Mouse (Mus musculus) adrenal gland, adult (tissue): ENCODE data around the gene Nmt1.

Experiments
- DNase-seq, 2 experiments: peaks; one replicate each; pipeline ENCODE4 v3.0.0; 2022 to 2023; ENCODE audit warnings: low spot score in 1 of 2; ENCODE audit not compliant: inconsistent age in 2 of 2

Nmt1 gene

GRCm38 (mm10) chr11:103076010-103076409 is 48.0 kb downstream of the Nmt1 start:
- no peak for DNase-seq

- no peak for DNase-seq
Measured at GRCm38 (mm10) chr11:103076581-103076980, 48.6 kb downstream of the Nmt1 start.

- DNase-seq: no peak
Measured at GRCm38 (mm10) chr11:103078131-103078530, 50.1 kb downstream of the Nmt1 start.

- DNase-seq: no peak
Measured at GRCm38 (mm10) chr11:103080323-103081091, 52.5 kb downstream of the Nmt1 start.

- no peak for DNase-seq
Measured at GRCm38 (mm10) chr11:103081631-103082030, 53.6 kb downstream of the Nmt1 start.

- peak in 1 of 2 experiments; percentile 18 for DNase-seq
Measured at GRCm38 (mm10) chr11:103093306-103093705, 65.3 kb downstream of the Nmt1 start.

GRCm38 (mm10) chr11:103093862-103094833 is 66.2 kb downstream of the Nmt1 start:
- DNase-seq: peak; percentile 79 to 87

GRCm38 (mm10) chr11:103095107-103095670 is 67.2 kb downstream of the Nmt1 start:
- DNase-seq: peak in 1 of 2 experiments; percentile 25

- DNase-seq: no peak
Measured at GRCm38 (mm10) chr11:103095801-103096200, 67.8 kb downstream of the Nmt1 start.

GRCm38 (mm10) chr11:103096979-103097894 is 69.2 kb downstream of the Nmt1 start:
- DNase-seq: peak in 1 of 2 experiments; percentile 27

GRCm38 (mm10) chr11:103098531-103099190 is 70.7 kb downstream of the Nmt1 start:
- peak; percentile 24 to 37 for DNase-seq

- DNase-seq: peak; percentile 23 to 36
Measured at GRCm38 (mm10) chr11:103099352-103099940, 71.5 kb downstream of the Nmt1 start.

- DNase-seq: peak in 1 of 2 experiments; percentile 47
Measured at GRCm38 (mm10) chr11:103100361-103100760, 72.4 kb downstream of the Nmt1 start.

- DNase-seq: peak; percentile 91 to 96
Measured at GRCm38 (mm10) chr11:103101481-103101865, 73.5 kb downstream of the Nmt1 start, which contains the start of the genes Plcd3 and Acbd4. TSS of gene Plcd3 (minus strand) at chr11:103101658. TSS of gene Acbd4 (plus strand) at chr11:103101682.

- peak; percentile 88 to 96 for DNase-seq
Measured at GRCm38 (mm10) chr11:103101866-103102501, 74.0 kb downstream of the Nmt1 start.

- DNase-seq: peak; percentile 99 to 100
Measured at GRCm38 (mm10) chr11:103102725-103103349, 74.8 kb downstream of the Nmt1 start.

GRCm38 (mm10) chr11:103103621-103104020 is 75.6 kb downstream of the Nmt1 start:
- DNase-seq: peak; percentile 33 to 63

GRCm38 (mm10) chr11:103104469-103104868 is 76.5 kb downstream of the Nmt1 start:
- DNase-seq: peak in 1 of 2 experiments; percentile 26
